Mouse (Mus musculus) Patski (cell line): ENCODE results near the gene Pou4f2. TPM values are rescaled to one million over a fixed set of nuclear protein-coding genes. Genes with fewer than 3 reads are reported as not detected.

ENCODE experiments used
- ATAC-seq: fragments of 100-300 bp; one replicate; pipeline ENCODE4 v1.8.0; 2021
- CTCF ChIA-PET: fragments of 350-600 bp; sonication (Branson Sonifier 250); formaldehyde crosslinking; loops from one replicate; lab custom pipeline; 2022; ENCODE audit warnings: inconsistent platforms; lab: Charles Lee
- POLR2A ChIA-PET: fragments of 350-600 bp; sonication (Branson Sonifier 250); formaldehyde crosslinking; loops from one replicate; lab custom pipeline; 2022; ENCODE audit warnings: antibody characterized with exemption, inconsistent platforms; lab: Charles Lee
- DNase-seq: peaks from one replicate; pipeline ENCODE4 v3.0.0-alpha.2; 2011; ENCODE audit warnings: low read depth, low spot score
- H3K27me3 ChIP-seq: fragments of 371-371 bp; one replicate; pipeline ENCODE4 v1.5.1; 2021
- CTCF ChIP-seq: fragments of 100-300 bp; IDR thresholded peaks from one replicate; pipeline ENCODE4 v1.5.1; 2021
- in situ Hi-C: fragments of 300-500 bp; cut with MboI; formaldehyde crosslinking; loops from 3 replicates; pipeline ENCODE4 v1.11.1; 2018; ENCODE audit warnings: low pct_unique_long_range_greater_than_20kb, mixed read lengths
- polyA plus RNA-seq: library from polyadenylated mRNA; unstranded; gene quantifications from one replicate; pipeline ENCODE4 v1.2.3, GENCODE M21; 2021

The Pou4f2 gene
- polyA plus RNA-seq, 1 experiment from 2014 or later = not detected

DNA sequence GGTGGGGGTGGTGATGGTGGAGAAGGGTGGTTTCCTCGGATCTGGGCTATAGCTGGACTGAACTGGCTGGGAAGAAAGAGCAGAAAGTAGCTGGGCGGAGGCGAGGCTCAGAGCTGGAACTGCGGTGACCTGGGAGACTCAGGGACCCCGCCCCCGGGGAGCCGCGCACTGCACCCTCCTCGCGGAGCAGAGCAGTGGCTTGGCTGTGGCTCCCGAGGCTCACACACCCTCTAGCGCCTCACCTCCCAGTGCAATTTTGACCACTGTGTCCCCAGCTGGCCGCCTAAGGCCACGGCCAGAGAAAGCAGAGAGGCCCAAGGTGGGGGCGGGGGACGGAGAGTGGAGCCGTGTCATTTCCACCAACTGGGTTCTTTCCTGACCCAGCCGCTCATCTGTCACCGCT, 16.3 kb downstream of the Pou4f2 start:
- in situ Hi-C loops = no loop called here
- TF ChIP-seq CTCF = no peak
- CTCF ChIA-PET = interaction anchor here (1.7 kb wide), 1 partner anchor 12 kb away, joined by 4 read pairs; no protein-coding TSS in a partner anchor
- no peak for DNase-seq
- peak; percentile 26 for ATAC-seq
- POLR2A ChIA-PET = no interaction called here
- H3K27me3 ChIP-seq = peaks cover 63% of the 10 kb centered on the region

DNA sequence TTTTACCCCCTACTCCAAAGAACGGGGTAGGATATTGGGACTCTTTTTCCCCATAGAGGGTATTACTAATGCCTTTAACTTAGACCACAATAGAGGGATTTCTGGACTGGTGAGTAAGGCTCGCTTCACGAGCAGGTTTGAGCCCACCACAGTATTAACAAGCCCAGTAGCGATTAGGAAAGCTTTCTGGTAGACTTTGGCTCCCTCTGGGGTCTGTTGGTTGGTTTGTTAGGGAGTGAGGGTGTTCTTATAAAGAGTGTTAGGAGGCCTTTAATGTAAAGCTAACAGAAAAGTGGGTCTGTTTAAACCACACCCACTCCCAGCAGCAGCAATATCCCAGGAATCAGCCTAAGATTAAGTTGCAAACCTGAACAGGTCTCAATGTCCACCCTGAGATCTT, 17.2 kb downstream of the Pou4f2 start:
- no peak for ATAC-seq
- peaks cover 60% of the 10 kb centered on the region for H3K27me3 ChIP-seq
- in situ Hi-C loops = no loop called here
- POLR2A ChIA-PET = no interaction called here
- no peak for DNase-seq
- no peak for TF ChIP-seq CTCF
- CTCF ChIA-PET = interaction anchor here (1.7 kb wide), 1 partner anchor 11 kb away, joined by 4 read pairs; no protein-coding TSS in a partner anchor

DNA sequence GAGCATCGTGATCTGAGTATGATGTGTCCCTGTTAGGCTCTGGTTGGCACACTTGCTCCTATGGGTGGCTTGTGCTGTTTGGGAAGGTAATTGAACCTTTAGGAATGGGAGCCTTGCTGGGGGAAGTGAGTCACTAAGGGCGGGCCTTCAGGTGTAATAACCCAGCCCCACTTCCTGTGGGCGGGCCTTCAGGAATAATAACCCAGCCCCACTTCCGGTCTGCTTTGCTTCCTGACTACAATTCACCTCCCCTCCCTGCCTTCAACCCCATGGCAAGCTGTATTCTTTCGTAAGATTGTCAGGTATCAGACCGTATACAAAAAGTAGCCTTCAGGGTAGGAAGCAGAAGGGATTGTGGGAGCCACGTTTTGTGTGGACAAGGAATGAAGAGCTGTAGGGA, 45.7 kb downstream of the Pou4f2 start:
- ChIA-PET POLR2A (no interaction called here), CTCF (interaction anchor here (2.2 kb wide), 1 partner anchor 8 kb away, joined by 4 read pairs; no protein-coding TSS in a partner anchor)
- in situ Hi-C loops = no loop called here
- DNase-seq = no peak
- H3K27me3 ChIP-seq = peaks cover 24% of the 10 kb centered on the region
- no peak for ATAC-seq
- no peak for TF ChIP-seq CTCF

Other genes starting within 250 kb of the Pou4f2 start
- not detected for gene Ttc29, start 223.3 kb downstream of the Pou4f2 start, polyA plus RNA-seq
- 106 TPM for gene Rbmxl1, start 72.3 kb upstream of the Pou4f2 start, polyA plus RNA-seq
- 14.2 TPM for gene Slc10a7, start 72.7 kb upstream of the Pou4f2 start, polyA plus RNA-seq